Mouse (Mus musculus) liver, embryonic 14.5 days (tissue): ENCODE data around the gene 1700028P14Rik. TPM values are rescaled to one million over a fixed set of nuclear protein-coding genes. Genes with fewer than 3 reads are reported as not detected.

Experiments used
- ATAC-seq: fragments of 200-750 bp; cut with Nextera tagmentation; 2 replicates; pipeline ENCODE4 v1.8.0; 2017; ENCODE audit warnings: moderate number of reproducible peaks, mild to moderate bottlenecking, moderate library complexity; ENCODE audit not compliant: insufficient read depth
- DNase-seq, 3 experiments: peaks; one replicate each; pipeline ENCODE4 v3.0.0-alpha.2; 2012 to 2013; ENCODE audit warnings: low read depth in 3 of 3, low spot score in 3 of 3
- H3K27ac ChIP-seq: fragments of 300-500 bp; sonication (generic); 2 replicates; pipeline ENCODE4 v1.5.1; 2014; ENCODE audit warnings: moderate library complexity, mild to moderate bottlenecking, control low read depth, inconsistent platforms
- H3K27me3 ChIP-seq: fragments of 300-500 bp; sonication (generic); 2 replicates; pipeline ENCODE4 v1.6.1; 2014; ENCODE audit warnings: mild to moderate bottlenecking, low read length, moderate library complexity; ENCODE audit not compliant: control insufficient read depth, insufficient read depth
- H3K36me3 ChIP-seq: fragments of 300-500 bp; sonication (generic); replicated peaks from 2 replicates; pipeline ENCODE4 v1.6.1; 2014; ENCODE audit warnings: low read depth; ENCODE audit not compliant: control insufficient read depth, insufficient read depth
- H3K4me1 ChIP-seq, 2 experiments: fragments of 200-500 bp in 1 of 2; fragments of 300-500 bp in 1 of 2; sonication (generic) in 1 of 2; replicated peaks; 2 replicates each; pipeline ENCODE4 v1.6.1; 2012 to 2014; ENCODE audit warnings: antibody characterized with exemption in 1 of 2, inconsistent platforms in 1 of 2, low read length in 1 of 2; ENCODE audit not compliant: control insufficient read depth in 2 of 2, insufficient read depth in 2 of 2
- H3K4me2 ChIP-seq: fragments of 300-500 bp; sonication (generic); 2 replicates; pipeline ENCODE4 v1.6.1; 2014; ENCODE audit warnings: low read depth, mild to moderate bottlenecking, control low read depth, moderate library complexity
- H3K4me3 ChIP-seq, 2 experiments: fragments of 200-500 bp in 1 of 2; fragments of 300-500 bp in 1 of 2; sonication (generic) in 1 of 2; 2 replicates each; pipeline ENCODE4 v1.5.1; 2012 to 2014; ENCODE audit warnings: low read depth in 2 of 2, low read length in 2 of 2, mild to moderate bottlenecking in 2 of 2, control low read depth in 1 of 2, inconsistent platforms in 1 of 2, moderate library complexity in 1 of 2; ENCODE audit not compliant: insufficient read depth in 1 of 2
- H3K9ac ChIP-seq: fragments of 300-500 bp; sonication (generic); replicated peaks from 2 replicates; pipeline ENCODE4 v1.6.1; 2014; ENCODE audit warnings: mild to moderate bottlenecking, control low read depth, moderate library complexity
- H3K9me3 ChIP-seq: fragments of 300-500 bp; sonication (generic); 2 replicates; pipeline ENCODE4 v1.6.1; 2016; ENCODE audit warnings: low read length, mixed read lengths; ENCODE audit not compliant: control insufficient read depth
- CTCF ChIP-seq: IDR thresholded peaks from 2 replicates; pipeline ENCODE4 v1.5.1; 2016; ENCODE audit warnings: antibody characterized with exemption, low read depth, control low read depth
- EP300 ChIP-seq: IDR thresholded peaks from 2 replicates; pipeline ENCODE4 v1.6.1; 2016; ENCODE audit warnings: antibody characterized with exemption, low read depth
- WGBS: fragments of 180-500 bp; shearing (Covaris S2); extraction: QIAGEN DNeasy Blood & Tissue Kit; methylation state at CpG from one replicate; pipeline ENCODE4 v1.1.7; 2014; ENCODE audit not compliant: insufficient replicate concordance; 5-methylcytosine and 5-hydroxymethylcytosine counted together
- polyA plus RNA-seq, 2 experiments: library from polyadenylated mRNA; depleted of rRNA in 1 of 2; stranded (reverse) in 1 of 2; unstranded in 1 of 2; fragments of >200 nt; fragmentation: Nextera tagmentation in 1 of 2; extraction: Ambion mirVana in 1 of 2; gene quantifications; 2 replicates each; pipeline versions ENCODE4 v1.2.1 to v1.2.3; 2012 to 2014

1700028P14Rik gene
- polyA plus RNA-seq, 2 experiments: not detected

- 64% methylated on average over 7 of the region's 7 CpGs for WGBS
- DNase-seq (no peak), ATAC-seq (no peak)
Observed at GRCm38 (mm10) chr19:23614268-23614667, 38.3 kb downstream of the 1700028P14Rik start.

GRCm38 (mm10) chr19:23609724-23610123 is 42.9 kb downstream of the 1700028P14Rik start:
- Histone ChIP-seq H3K4me2 (no peak overlapping the region), H3K4me3 (no peak overlapping the region), H3K9me3 (no peaks in the 10 kb centered on the region), H3K36me3 (no peaks in the 10 kb centered on the region), H3K9ac (no peak overlapping the region), H3K27ac (no peak overlapping the region), H3K27me3 (no peaks in the 10 kb centered on the region), H3K4me1 (no peaks in the 10 kb centered on the region)
- 42% methylated on average over 4 of the region's 4 CpGs for WGBS
- ATAC-seq: no peak
- TF ChIP-seq EP300 (no peak), CTCF (no peak)
- no peak for DNase-seq

More at GRCm38 (mm10) chr19:23614268-23614667, 38.3 kb downstream of the 1700028P14Rik start:
- no peaks in the 10 kb centered on the region for H3K27me3 ChIP-seq
- no peaks in the 10 kb centered on the region for H3K9me3 ChIP-seq
- H3K36me3 ChIP-seq: no peaks in the 10 kb centered on the region
- no peak overlapping the region for H3K27ac ChIP-seq
- TF ChIP-seq CTCF (no peak), EP300 (no peak)
- H3K4me2 ChIP-seq: no peak overlapping the region
- no peak overlapping the region for H3K9ac ChIP-seq
- H3K4me3 ChIP-seq: no peak overlapping the region
- no peaks in the 10 kb centered on the region for H3K4me1 ChIP-seq

- no peak overlapping the region for H3K4me2 ChIP-seq
- no peak overlapping the region for H3K27ac ChIP-seq
- H3K4me3 ChIP-seq: no peak overlapping the region
- TF ChIP-seq CTCF (no peak), EP300 (no peak)
- WGBS: 59% methylated on average over 2 of the region's 2 CpGs
- H3K9ac ChIP-seq: no peak overlapping the region
- DNase-seq: no peak
- no peaks in the 10 kb centered on the region for H3K4me1 ChIP-seq
- no peaks in the 10 kb centered on the region for H3K9me3 ChIP-seq
- no peak for ATAC-seq
- H3K27me3 ChIP-seq: no peaks in the 10 kb centered on the region
- H3K36me3 ChIP-seq: no peaks in the 10 kb centered on the region
Observed at GRCm38 (mm10) chr19:23607951-23608350, 44.7 kb downstream of the 1700028P14Rik start.

- Histone ChIP-seq H3K27me3 (no peaks in the 10 kb centered on the region), H3K27ac (no peak overlapping the region), H3K36me3 (no peaks in the 10 kb centered on the region), H3K4me3 (no peak overlapping the region), H3K4me2 (no peak overlapping the region), H3K4me1 (no peaks in the 10 kb centered on the region), H3K9ac (no peak overlapping the region), H3K9me3 (no peaks in the 10 kb centered on the region)
- TF ChIP-seq CTCF (no peak), EP300 (no peak)
- no peak for DNase-seq
- no peak for ATAC-seq
- 65% methylated on average over 3 of the region's 3 CpGs for WGBS
Observed at GRCm38 (mm10) chr19:23594950-23595349, 57.7 kb downstream of the 1700028P14Rik start.

- Histone ChIP-seq H3K27me3 (no peaks in the 10 kb centered on the region), H3K9ac (no peak overlapping the region), H3K4me1 (no peaks in the 10 kb centered on the region), H3K4me3 (no peak overlapping the region), H3K27ac (no peak overlapping the region), H3K36me3 (no peaks in the 10 kb centered on the region), H3K9me3 (no peaks in the 10 kb centered on the region), H3K4me2 (no peak overlapping the region)
- TF ChIP-seq EP300 (no peak), CTCF (no peak)
- ATAC-seq (no peak), DNase-seq (no peak)
- whole genome bisulfite sequencing: 67% methylated on average over 11 of the region's 11 CpGs
Observed at GRCm38 (mm10) chr19:23578606-23579355, 73.8 kb downstream of the 1700028P14Rik start.
